Mouse (Mus musculus): ENCODE data around the gene Col6a5. TPM values are rescaled to one million over a fixed set of nuclear protein-coding genes. Genes with fewer than 3 reads are reported as not detected.

Gene Col6a5
- total and polyA plus RNA-seq, 3 experiments = under 0.01 TPM; not detected in 2

- in situ Hi-C loops (cut with MboI; ENCODE audit: low pct_ligation_motif_present, low pct_unique_long_range_greater_than_20kb, low sequenced_read_pairs) (no loop called here), dilution Hi-C loops (cut with MboI; ENCODE audit: extremely low pct_ligation_motif_present, extremely low pct_unique_long_range_greater_than_20kb, low sequenced_read_pairs) (no loop called here)
- no peak overlapping the region for H3K9ac ChIP-seq (ENCODE audit: insufficient read depth, low read depth)
- H3K4me2 ChIP-seq (ENCODE audit: insufficient read depth, low read depth, poor library complexity, severe bottlenecking) = no peak overlapping the region
- H3K36me3 ChIP-seq (replicated peaks in 1 of 2; ENCODE audit: control insufficient read depth in 1 of 2, insufficient read depth in 1 of 2, low read length in 1 of 2) = no peaks in the 10 kb centered on the region
- H3K4me3 ChIP-seq (replicated peaks in 1 of 3; ENCODE audit: low read depth in 2 of 3, low read length in 2 of 3, poor library complexity in 1 of 3) = no peak overlapping the region
- H3K27me3 ChIP-seq (replicated peaks) = peaks cover 57% of the 10 kb centered on the region
- no peak for DNase-seq (ENCODE audit: extremely low read depth)
- no peak overlapping the region for H3K27ac ChIP-seq (ENCODE audit: insufficient read depth, low read depth)
- TF ChIP-seq ETS1 (conservative IDR thresholded peaks at IDR 0.05; ENCODE audit: low read depth, low read length) (no peak), PAX5 (IDR thresholded peaks at IDR 0.05; ENCODE audit: low read length) (no peak)
- H3K79me2 ChIP-seq (replicated peaks; ENCODE audit: control insufficient read depth, extremely low read depth, insufficient read depth, poor library complexity, severe bottlenecking) = no peaks in the 10 kb centered on the region
- H3K4me1 ChIP-seq (ENCODE audit: control insufficient read depth in 1 of 2, insufficient read depth in 2 of 2) = no peaks in the 10 kb centered on the region
- H3K9me3 ChIP-seq (replicated peaks; ENCODE audit: low read length) = peaks cover 8% of the 10 kb centered on the region
These were observed 51.1 kb downstream of the Col6a5 start for GRCm38 (mm10) chr9:105909352-105909751.

DNA sequence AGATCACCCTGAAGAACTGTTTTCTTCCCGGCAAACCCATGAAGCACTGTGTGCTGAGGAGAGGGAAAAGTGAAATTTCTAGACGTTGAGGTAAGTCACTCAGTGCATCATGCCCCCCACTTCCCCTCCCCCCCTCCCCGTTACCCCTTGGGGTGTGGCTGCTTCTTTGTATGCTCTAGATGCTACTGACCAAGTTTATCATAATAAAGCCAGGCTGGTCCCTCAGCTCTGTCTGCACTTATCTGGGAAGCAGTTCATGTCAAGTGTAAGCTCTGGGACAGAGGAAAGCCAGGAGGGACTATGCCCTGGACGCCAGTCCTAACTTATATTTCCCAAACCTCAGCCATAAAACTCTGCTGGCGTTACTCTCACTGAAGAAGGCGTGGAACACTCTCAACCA, 53.0 kb downstream of the Col6a5 start:
- H3K4me1 ChIP-seq (ENCODE audit: control insufficient read depth in 1 of 2, insufficient read depth in 2 of 2) = no peaks in the 10 kb centered on the region
- in situ Hi-C loops (cut with MboI; ENCODE audit: low pct_ligation_motif_present, low pct_unique_long_range_greater_than_20kb, low sequenced_read_pairs) = no loop called here
- dilution Hi-C loops (cut with MboI; ENCODE audit: extremely low pct_ligation_motif_present, extremely low pct_unique_long_range_greater_than_20kb, low sequenced_read_pairs) = no loop called here
- no peak overlapping the region for H3K9ac ChIP-seq (ENCODE audit: insufficient read depth, low read depth)
- TF ChIP-seq MAX (IDR thresholded peaks at IDR 0.05; ENCODE audit: low read length) (no peak), USF2 (conservative IDR thresholded peaks at IDR 0.05; ENCODE audit: low read depth, low read length) (no peak), JUND (conservative IDR thresholded peaks at IDR 0.05; ENCODE audit: low read depth, low read length) (no peak), MAZ (IDR thresholded peaks at IDR 0.05; ENCODE audit: low read depth, low read length) (no peak), UBTF (IDR thresholded peaks at IDR 0.05; ENCODE audit: low read depth, low read length) (no peak)
- H3K27me3 ChIP-seq (replicated peaks) = peaks cover 74% of the 10 kb centered on the region
- H3K27ac ChIP-seq (ENCODE audit: insufficient read depth, low read depth) = no peak overlapping the region
- H3K9me3 ChIP-seq (replicated peaks; ENCODE audit: low read length) = peaks cover 3% of the 10 kb centered on the region
- no peaks in the 10 kb centered on the region for H3K79me2 ChIP-seq (replicated peaks; ENCODE audit: control insufficient read depth, extremely low read depth, insufficient read depth, poor library complexity, severe bottlenecking)
- no peak overlapping the region for H3K4me2 ChIP-seq (ENCODE audit: insufficient read depth, low read depth, poor library complexity, severe bottlenecking)
- no peak for DNase-seq (ENCODE audit: extremely low read depth)
- no peak overlapping the region for H3K4me3 ChIP-seq (replicated peaks in 1 of 3; ENCODE audit: low read depth in 2 of 3, low read length in 2 of 3, poor library complexity in 1 of 3)
- H3K36me3 ChIP-seq (replicated peaks in 1 of 2; ENCODE audit: control insufficient read depth in 1 of 2, insufficient read depth in 1 of 2, low read length in 1 of 2) = no peaks in the 10 kb centered on the region

DNA sequence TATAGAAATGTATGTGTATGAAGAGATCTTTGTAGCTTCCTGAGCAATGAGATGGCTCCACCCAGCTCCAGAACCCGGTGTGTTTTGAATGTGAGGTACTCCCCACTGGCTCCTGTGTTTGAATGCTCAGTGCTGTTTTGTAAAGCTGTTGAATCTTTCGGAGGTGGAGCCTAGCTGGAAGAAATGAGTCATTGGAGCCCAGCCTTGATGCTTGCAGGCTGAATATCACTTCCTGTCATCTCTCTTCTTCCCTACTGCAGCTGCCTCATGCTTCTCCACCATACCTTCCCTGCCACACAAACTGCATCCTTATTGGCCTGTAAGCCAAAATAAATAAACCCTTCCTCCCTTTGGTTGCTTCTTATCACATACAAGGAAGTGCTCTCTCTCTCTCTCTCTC, 72.9 kb downstream of the Col6a5 start:
- no peaks in the 10 kb centered on the region for H3K79me2 ChIP-seq (replicated peaks; ENCODE audit: control insufficient read depth, extremely low read depth, insufficient read depth, poor library complexity, severe bottlenecking)
- H3K36me3 ChIP-seq (replicated peaks in 1 of 2; ENCODE audit: control insufficient read depth in 1 of 2, insufficient read depth in 1 of 2, low read length in 1 of 2) = no peaks in the 10 kb centered on the region
- peaks cover 9% of the 10 kb centered on the region for H3K27me3 ChIP-seq (replicated peaks)
- no peak overlapping the region for H3K27ac ChIP-seq (ENCODE audit: insufficient read depth, low read depth)
- no peak overlapping the region for H3K4me3 ChIP-seq (replicated peaks in 1 of 3; ENCODE audit: low read depth in 2 of 3, low read length in 2 of 3, poor library complexity in 1 of 3)
- peaks cover 8 to 19% of the 10 kb centered on the region in 2 experiments for H3K4me1 ChIP-seq (ENCODE audit: control insufficient read depth in 1 of 2, insufficient read depth in 2 of 2)
- DNase-seq (ENCODE audit: extremely low read depth) = peak; percentile 93
- no peaks in the 10 kb centered on the region for H3K9me3 ChIP-seq (replicated peaks; ENCODE audit: low read length)
- dilution Hi-C loops (cut with MboI; ENCODE audit: extremely low pct_ligation_motif_present, extremely low pct_unique_long_range_greater_than_20kb, low sequenced_read_pairs) = no loop called here
- no peak overlapping the region for H3K4me2 ChIP-seq (ENCODE audit: insufficient read depth, low read depth, poor library complexity, severe bottlenecking)
- in situ Hi-C loops (cut with MboI; ENCODE audit: low pct_ligation_motif_present, low pct_unique_long_range_greater_than_20kb, low sequenced_read_pairs) = no loop called here
- H3K9ac ChIP-seq (ENCODE audit: insufficient read depth, low read depth) = no peak overlapping the region
- TF ChIP-seq RCOR1 (conservative IDR thresholded peaks at IDR 0.05; ENCODE audit: low read depth, low read length) (no peak), BHLHE40 (IDR thresholded peaks at IDR 0.05; ENCODE audit: low read depth, low read length) (peak; percentile 44), MYC (IDR thresholded peaks at IDR 0.05; ENCODE audit: low read depth, low read length) (peak; percentile 56; the same call in 1 of the 2 replicates), MEF2A (IDR thresholded peaks at IDR 0.05; ENCODE audit: borderline replicate concordance, low read depth, low read length) (no peak), E2F4 (IDR thresholded peaks at IDR 0.05; ENCODE audit: insufficient replicate concordance, low read depth, low read length) (no peak), HCFC1 (IDR thresholded peaks at IDR 0.05; ENCODE audit: low read depth, low read length) (peak; percentile 50), ZC3H11A (IDR thresholded peaks at IDR 0.05; ENCODE audit: low read depth, low read length) (no peak), MAFK (IDR thresholded peaks at IDR 0.05; ENCODE audit: insufficient replicate concordance, low read length) (no peak), ELF1 (IDR thresholded peaks at IDR 0.05; ENCODE audit: low read depth, low read length) (peak; percentile 58; the same call in 1 of the 2 replicates), TBP (conservative IDR thresholded peaks at IDR 0.05; ENCODE audit: low read depth, low read length) (peak; percentile 59; the same call in 1 of the 2 replicates), CHD2 (IDR thresholded peaks at IDR 0.05; ENCODE audit: low read length) (no peak), SMC3 (IDR thresholded peaks at IDR 0.05; ENCODE audit: low read depth, low read length) (no peak), MAX (IDR thresholded peaks at IDR 0.05; ENCODE audit: low read length) (peak; percentile 50; the same call in 1 of the 2 replicates), POLR2A (IDR thresholded peaks at IDR 0.05; ENCODE audit: low read depth, low read length) (no peak), POLR2AphosphoS2 (IDR thresholded peaks at IDR 0.05; ENCODE audit: low read depth, low read length) (no peak), NELFE (IDR thresholded peaks at IDR 0.05; ENCODE audit: low read depth, low read length) (peak; percentile 31; the same call in 1 of the 2 replicates), IRF4 (IDR thresholded peaks at IDR 0.05; ENCODE audit: low read depth, low read length) (peak; percentile 87), KAT2A (IDR thresholded peaks at IDR 0.05; ENCODE audit: insufficient replicate concordance, low read length) (no peak), ZNF384 (IDR thresholded peaks at IDR 0.05; ENCODE audit: low read depth, low read length) (no peak), RAD21 (IDR thresholded peaks at IDR 0.05; ENCODE audit: low read depth, low read length) (no peak), ETS1 (conservative IDR thresholded peaks at IDR 0.05; ENCODE audit: low read depth, low read length) (peak; percentile 55), JUN (IDR thresholded peaks at IDR 0.05; ENCODE audit: insufficient read depth, low read depth, low read length) (peak; percentile 95)

Data from CH12.LX (cell line).